Mouse (Mus musculus) thymus, adult 2 months (tissue): Measurements from ENCODE around the gene 6030458C11Rik. TPM values are rescaled to one million over a fixed set of nuclear protein-coding genes. Genes with fewer than 3 reads are reported as not detected.

Experiments
- DNase-seq: peaks from one replicate; pipeline ENCODE4 v3.0.0; 2021
- H3K27ac ChIP-seq: fragments of 200-500 bp; 2 replicates; pipeline ENCODE4 v1.5.1; 2012; ENCODE audit warnings: low read length, control low read depth; ENCODE audit not compliant: control insufficient read depth, insufficient read depth
- H3K27me3 ChIP-seq: fragments of 200-500 bp; 2 replicates; pipeline ENCODE4 v1.6.1; 2012; ENCODE audit warnings: mild to moderate bottlenecking, low read length, moderate library complexity, mixed read lengths; ENCODE audit not compliant: control insufficient read depth, insufficient read depth
- H3K36me3 ChIP-seq: fragments of 200-500 bp; 2 replicates; pipeline ENCODE4 v1.6.1; 2012; ENCODE audit warnings: mild to moderate bottlenecking, low read length, moderate library complexity; ENCODE audit not compliant: control insufficient read depth, insufficient read depth
- H3K4me1 ChIP-seq: fragments of 200-500 bp; replicated peaks from 2 replicates; pipeline ENCODE4 v1.6.1; 2012; ENCODE audit warnings: low read length; ENCODE audit not compliant: control insufficient read depth, insufficient read depth
- H3K4me3 ChIP-seq: fragments of 200-500 bp; 2 replicates; pipeline ENCODE4 v1.5.1; 2012; ENCODE audit warnings: mild to moderate bottlenecking, low read length, control low read depth, moderate library complexity; ENCODE audit not compliant: control insufficient read depth, insufficient read depth
- CTCF ChIP-seq: fragments of 200-500 bp; IDR thresholded peaks from 2 replicates; pipeline ENCODE4 v1.5.1; 2012; ENCODE audit warnings: mild to moderate bottlenecking, control low read depth, low read length, moderate library complexity, borderline replicate concordance; ENCODE audit not compliant: control insufficient read depth, poor library complexity, insufficient read depth; ENCODE audit errors: extremely low read depth
- POLR2A ChIP-seq: fragments of 200-500 bp; IDR thresholded peaks from 2 replicates; pipeline ENCODE4 v1.6.1; 2012; ENCODE audit warnings: mild to moderate bottlenecking, low read length, control low read depth, moderate library complexity; ENCODE audit not compliant: control insufficient read depth, poor library complexity, insufficient read depth; ENCODE audit errors: extremely low read depth
- WGBS: fragments of 180-500 bp; shearing (Covaris S2); methylation state at CpG from one replicate; pipeline ENCODE4 v1.1.7; 2018; 5-methylcytosine and 5-hydroxymethylcytosine counted together
- polyA plus RNA-seq: library from polyadenylated mRNA; depleted of rRNA; stranded (reverse); fragments of >200 nt; gene quantifications from 2 replicates; pipeline ENCODE4 v1.2.3, GENCODE M21; 2012

The 6030458C11Rik gene
- polyA plus RNA-seq, 1 experiment, result 13.5 TPM

GRCm38 (mm10) chr15:12781729-12782326 lies 42.6 kb downstream of the 6030458C11Rik start:
- H3K36me3 ChIP-seq, result no peaks in the 10 kb centered on the region
- no peak overlapping the region for H3K4me3 ChIP-seq
- TF ChIP-seq POLR2A (no peak), CTCF (no peak)
- no peak for DNase-seq
- WGBS, result 78% methylated on average over 14 of the region's 16 CpGs
- H3K27me3 ChIP-seq, result no peaks in the 10 kb centered on the region
- H3K4me1 ChIP-seq, result no peaks in the 10 kb centered on the region
- H3K27ac ChIP-seq, result no peak overlapping the region

- no peaks in the 10 kb centered on the region for H3K4me1 ChIP-seq
- DNase-seq, result no peak
- no peaks in the 10 kb centered on the region for H3K27me3 ChIP-seq
- H3K36me3 ChIP-seq, result no peaks in the 10 kb centered on the region
- no peak overlapping the region for H3K27ac ChIP-seq
- H3K4me3 ChIP-seq, result no peak overlapping the region
- TF ChIP-seq POLR2A (no peak), CTCF (no peak)
- 83% methylated on average over 6 of the region's 6 CpGs for WGBS
Measured at GRCm38 (mm10) chr15:12781296-12781695, 43.2 kb downstream of the 6030458C11Rik start.

- no peak for DNase-seq
- Histone ChIP-seq H3K4me3 (no peak overlapping the region), H3K27me3 (no peaks in the 10 kb centered on the region), H3K36me3 (no peaks in the 10 kb centered on the region), H3K4me1 (no peaks in the 10 kb centered on the region), H3K27ac (no peak overlapping the region)
- WGBS, result 87% methylated on average over 11 of the region's 11 CpGs
- TF ChIP-seq POLR2A (no peak), CTCF (no peak)
Measured at GRCm38 (mm10) chr15:12774149-12774753, 50.2 kb downstream of the 6030458C11Rik start.

GRCm38 (mm10) chr15:12770958-12771357 lies 53.5 kb downstream of the 6030458C11Rik start:
- 91% methylated on average over 7 of the region's 7 CpGs for WGBS
- Histone ChIP-seq H3K36me3 (no peaks in the 10 kb centered on the region), H3K4me3 (no peak overlapping the region), H3K27me3 (no peaks in the 10 kb centered on the region), H3K27ac (peak overlapping the region; percentile 10; the same call in 1 of the 2 replicates), H3K4me1 (no peaks in the 10 kb centered on the region)
- no peak for TF ChIP-seq CTCF
- no peak for TF ChIP-seq POLR2A
- DNase-seq, result no peak

GRCm38 (mm10) chr15:12766848-12767247 lies 57.6 kb downstream of the 6030458C11Rik start:
- DNase-seq, result no peak
- WGBS, result 68% methylated on average over 4 of the region's 4 CpGs
- H3K4me3 ChIP-seq, result no peak overlapping the region

GRCm38 (mm10) chr15:12763147-12763546 lies 61.3 kb downstream of the 6030458C11Rik start:
- no peak overlapping the region for H3K4me3 ChIP-seq
- TF ChIP-seq CTCF, result no peak
- no peak for TF ChIP-seq POLR2A
- H3K36me3 ChIP-seq, result no peaks in the 10 kb centered on the region
- DNase-seq, result no peak
- no peaks in the 10 kb centered on the region for H3K27me3 ChIP-seq
- H3K4me1 ChIP-seq, result no peaks in the 10 kb centered on the region
- 87% methylated on average over 10 of the region's 10 CpGs for WGBS
- no peak overlapping the region for H3K27ac ChIP-seq

More at GRCm38 (mm10) chr15:12766848-12767247, 57.6 kb downstream of the 6030458C11Rik start:
- no peaks in the 10 kb centered on the region for H3K27me3 ChIP-seq
- no peak for TF ChIP-seq POLR2A
- TF ChIP-seq CTCF, result no peak
- no peak overlapping the region for H3K27ac ChIP-seq
- H3K36me3 ChIP-seq, result no peaks in the 10 kb centered on the region
- no peaks in the 10 kb centered on the region for H3K4me1 ChIP-seq
